21 mouse cellular contexts compared by ENCODE assay signal in the genomic region with DNA sequence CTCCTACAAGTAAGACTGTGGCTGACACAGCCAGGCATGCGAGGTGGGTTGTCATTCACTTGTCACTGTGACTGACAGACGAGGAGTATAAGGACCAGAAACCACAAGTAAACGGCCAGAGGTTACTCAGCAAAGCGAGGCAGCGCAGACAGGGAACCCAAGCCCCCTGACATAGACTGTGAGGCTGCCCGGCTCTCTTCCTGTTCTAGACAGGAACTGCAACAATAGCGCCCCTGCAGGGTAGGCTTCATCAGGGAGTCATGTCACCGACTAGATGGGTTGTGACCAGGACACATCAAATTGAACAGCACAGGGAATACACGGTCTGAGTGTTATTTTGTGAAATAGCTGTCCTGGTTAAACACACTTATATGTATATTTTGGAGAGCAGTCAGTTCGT.
DNase-seq lines count a peak whose midpoint lies in the region; ATAC-seq and TF ChIP-seq lines count a peak whose summit lies in the region.
"Had no signal": no experiment of that assay in that cellular context is flagged by ENCODE, and none has a peak within 500 bp of the region (broad histone marks: within the 10 kb centered on the region; RNA-seq: fewer than 3 reads in every experiment).

No protein-coding gene starts in this region.

- DNase-seq in CD4-positive, CD25-positive, alpha-beta regulatory T cell, adult 2 months (ENCODE audit: low read depth, low spot score): peak; percentile 19
- peak; percentile 29 for DNase-seq in 416B (ENCODE audit: low read depth)
- DNase-seq in thymus, postnatal 0 days (ENCODE audit: low spot score): peak; percentile 50
- no peak for DNase-seq in cerebellum, postnatal 36 days
- DNase-seq in lung, adult 2 months: no peak
- no peak for DNase-seq in cerebellum, adult 8-10 months
- DNase-seq: adrenal gland, adult 2 months; cerebellum, postnatal 10 days; gastrocnemius, postnatal 36 days; heart, postnatal 10 days; kidney, adult 9 months; kidney, postnatal 25 days; lung, adult 18-20 months; lung, postnatal 36 days; retina, postnatal 1 day had no signal

- no peak for ATAC-seq in CD4-positive, CD25-positive, alpha-beta regulatory T cell, adult 4 months
- ATAC-seq in granulocyte monocyte progenitor cell, adult 5-6 weeks (replicated peaks; ENCODE audit: poor library complexity, severe bottlenecking): peak; percentile 90
- ATAC-seq: forebrain, embryonic 16.5 days; intestine, embryonic 15.5 days had no signal

- no peaks in the 10 kb centered on the region for H3K4me1 ChIP-seq in lung, adult 2 months (ENCODE audit: control insufficient read depth, insufficient read depth, low read length)
- H3K4me1 ChIP-seq: intestine, embryonic 15.5 days had no signal

- 70% methylated on average over 10 of the region's 10 CpGs for WGBS in lung, adult 2 months

- H3K4me3 ChIP-seq in lung, adult 2 months (replicated peaks; ENCODE audit: extremely low read depth, low read depth, low read length): no peak overlapping the region
- H3K4me3 ChIP-seq: embryonic facial prominence, embryonic 15.5 days; hindbrain, embryonic 13.5 days; intestine, embryonic 15.5 days had no signal

- no peak for TF ChIP-seq POLR2A in lung, adult 2 months (IDR thresholded peaks at IDR 0.05; ENCODE audit: borderline replicate concordance, extremely low read depth, low read depth, low read length)

- no peak for TF ChIP-seq CTCF in lung, adult 2 months (IDR thresholded peaks at IDR 0.05; ENCODE audit: insufficient read depth, low read length)

Comparison
In these comparisons a context has a peak if more than half of its experiments do, and no peak if none do; other contexts are left out.
1. DNase-seq: peak in CD4-positive, CD25-positive, alpha-beta regulatory T cell, adult 2 months (single experiment), 416B (single experiment) and thymus, postnatal 0 days (single experiment); none in cerebellum, postnatal 36 days (0 of 2), lung, adult 2 months (single experiment) and cerebellum, adult 8-10 months (single experiment).